Mouse (Mus musculus): Measurements from ENCODE around the gene Plcb1. TPM values are rescaled to one million over a fixed set of nuclear protein-coding genes. Genes with fewer than 3 reads are reported as not detected.

The Plcb1 gene
- polyA plus RNA-seq, 1 experiment from 2014 or later: 7.7 TPM

DNA sequence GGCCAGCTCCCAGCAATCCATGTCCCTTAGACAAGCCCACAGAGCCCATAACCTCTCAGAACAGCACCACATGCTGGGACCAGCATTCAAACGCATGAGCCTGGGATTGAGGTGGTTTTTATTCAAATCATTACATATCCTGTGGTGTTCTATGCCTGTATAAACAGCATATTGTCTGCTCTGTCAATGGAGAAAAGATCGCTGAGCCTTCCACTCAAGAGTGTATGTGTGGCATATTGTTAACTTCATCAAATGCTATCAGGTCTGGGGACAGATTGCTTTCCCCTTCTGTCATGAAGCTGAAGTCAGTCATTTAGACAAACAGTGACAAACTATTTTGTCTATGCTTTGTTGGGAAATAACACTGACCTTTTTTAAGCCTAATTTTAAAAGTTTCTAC lies 322.7 kb downstream of the Plcb1 start:
- Histone ChIP-seq H3K4me1 (replicated peaks; ENCODE audit: control insufficient read depth, insufficient read depth, low read length) (no peaks in the 10 kb centered on the region; the same call in 1 of the 2 replicates), H3K4me2 (replicated peaks; ENCODE audit: low read depth) (no peak overlapping the region), H3K9ac (ENCODE audit: low read depth, low read length) (no peak overlapping the region), H3K27me3 (replicated peaks; ENCODE audit: control insufficient read depth, insufficient read depth, low read length) (no peaks in the 10 kb centered on the region), H3K9me3 (ENCODE audit: control insufficient read depth) (no peaks in the 10 kb centered on the region), H3K27ac (ENCODE audit: low read depth, low read length) (no peak overlapping the region), H3K36me3 (ENCODE audit: control insufficient read depth, insufficient read depth) (no peaks in the 10 kb centered on the region), H3K4me3 (ENCODE audit: low read depth, low read length) (no peak overlapping the region)
- no peak for ATAC-seq
- TF ChIP-seq CTCF (IDR thresholded peaks at IDR 0.05; ENCODE audit: low read depth): no peak
- 69% methylated on average over 2 of the region's 2 CpGs for WGBS

DNA sequence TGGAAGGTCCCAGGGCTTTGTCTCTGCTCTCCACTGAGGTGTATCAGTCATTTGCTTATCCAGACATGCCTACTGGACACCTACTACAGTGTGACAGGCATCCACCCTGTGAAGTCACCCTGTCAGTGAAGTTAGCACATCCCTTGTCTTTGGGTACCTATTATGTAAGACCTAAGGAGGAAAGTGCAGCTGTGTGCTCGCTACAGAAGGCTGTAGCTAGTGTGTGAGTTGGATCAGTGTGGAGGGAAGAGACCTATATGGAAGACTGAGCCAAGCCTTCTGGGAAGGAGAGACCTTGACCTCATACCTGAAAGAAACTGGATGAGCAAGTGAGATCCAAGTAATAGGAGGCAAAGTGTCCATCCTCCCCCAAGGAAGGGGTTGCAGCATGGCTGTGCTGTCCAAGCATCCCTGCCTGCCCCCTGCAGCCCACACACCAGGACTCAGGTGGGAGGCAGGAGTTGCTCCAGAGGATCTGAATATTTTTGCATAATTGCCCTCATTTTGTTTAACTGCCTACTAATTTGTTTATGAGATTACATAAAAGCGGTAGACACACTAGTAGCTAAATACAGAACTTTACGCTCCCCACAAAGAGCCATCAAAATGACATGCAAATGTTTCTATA lies 328.7 kb downstream of the Plcb1 start:
- H3K36me3 ChIP-seq (ENCODE audit: control insufficient read depth, insufficient read depth): no peaks in the 10 kb centered on the region
- H3K4me2 ChIP-seq (replicated peaks; ENCODE audit: low read depth): no peak overlapping the region
- H3K9ac ChIP-seq (ENCODE audit: low read depth, low read length): no peak overlapping the region
- no peaks in the 10 kb centered on the region for H3K27me3 ChIP-seq (replicated peaks; ENCODE audit: control insufficient read depth, insufficient read depth, low read length)
- no peak overlapping the region for H3K4me3 ChIP-seq (ENCODE audit: low read depth, low read length)
- H3K4me1 ChIP-seq (replicated peaks; ENCODE audit: control insufficient read depth, insufficient read depth, low read length): no peaks in the 10 kb centered on the region; the same call in 1 of the 2 replicates
- no peak overlapping the region for H3K27ac ChIP-seq (ENCODE audit: low read depth, low read length)
- no peaks in the 10 kb centered on the region for H3K9me3 ChIP-seq (ENCODE audit: control insufficient read depth)
- TF ChIP-seq CTCF (IDR thresholded peaks at IDR 0.05; ENCODE audit: low read depth): no peak
- WGBS: 89% methylated on average over 3 of the region's 3 CpGs
- ATAC-seq: no peak

DNA sequence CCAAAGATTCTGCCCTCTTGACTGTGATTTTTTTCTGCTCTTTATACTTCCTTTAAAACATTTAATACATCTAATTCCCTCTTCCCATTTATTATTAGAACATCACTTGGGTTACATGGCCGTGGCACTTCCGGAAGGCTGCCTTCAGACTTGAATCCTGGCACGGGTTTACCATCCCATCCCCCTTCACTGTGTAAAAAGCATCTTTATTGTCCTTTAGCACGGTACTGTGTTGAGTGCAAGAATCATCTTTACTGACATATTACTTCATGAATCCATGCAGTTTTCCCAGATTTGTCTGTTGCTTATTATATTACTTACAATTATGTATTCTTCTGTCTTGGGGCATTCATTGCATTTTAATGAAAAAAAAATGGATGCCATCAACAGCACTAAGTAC lies 337.2 kb downstream of the Plcb1 start:
- no peaks in the 10 kb centered on the region for H3K9me3 ChIP-seq (ENCODE audit: control insufficient read depth)
- H3K4me2 ChIP-seq (replicated peaks; ENCODE audit: low read depth): no peak overlapping the region
- TF ChIP-seq CTCF (IDR thresholded peaks at IDR 0.05; ENCODE audit: low read depth): no peak
- no peak overlapping the region for H3K4me3 ChIP-seq (ENCODE audit: low read depth, low read length)
- no peaks in the 10 kb centered on the region for H3K27me3 ChIP-seq (replicated peaks; ENCODE audit: control insufficient read depth, insufficient read depth, low read length)
- no peak overlapping the region for H3K27ac ChIP-seq (ENCODE audit: low read depth, low read length)
- H3K36me3 ChIP-seq (ENCODE audit: control insufficient read depth, insufficient read depth): no peaks in the 10 kb centered on the region
- WGBS: 78% methylated on average over 4 of the region's 4 CpGs
- no peak for ATAC-seq
- H3K9ac ChIP-seq (ENCODE audit: low read depth, low read length): no peak overlapping the region
- no peaks in the 10 kb centered on the region for H3K4me1 ChIP-seq (replicated peaks; ENCODE audit: control insufficient read depth, insufficient read depth, low read length)

DNA sequence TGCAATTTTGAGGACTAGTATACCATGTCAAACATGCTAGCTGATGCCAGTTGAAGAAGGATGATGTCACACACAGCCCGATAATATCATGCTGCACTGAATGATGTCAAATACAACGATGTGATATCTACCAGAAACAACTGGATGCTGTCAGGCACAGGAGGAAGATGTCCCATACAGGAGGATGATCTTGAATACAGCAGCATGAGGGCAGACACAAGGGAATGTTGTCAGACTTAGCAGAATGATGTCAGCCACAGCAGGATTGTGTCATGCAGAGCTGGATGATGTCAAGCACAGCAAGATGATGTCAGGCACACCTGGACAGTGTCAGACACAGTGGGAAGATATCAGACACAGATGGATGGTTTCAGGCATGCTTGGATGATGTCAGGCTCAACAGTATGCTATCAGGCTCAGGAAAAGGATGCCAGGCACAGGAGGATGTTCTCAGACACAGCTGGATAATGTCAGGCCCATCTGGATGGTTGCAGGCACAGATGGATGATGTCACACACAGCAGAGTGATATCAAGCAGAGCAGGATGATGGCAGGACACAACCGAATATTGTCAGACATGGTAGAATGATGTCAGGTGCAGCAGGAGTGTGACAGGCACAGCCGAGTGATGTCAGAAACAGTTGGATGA lies 338.0 kb downstream of the Plcb1 start:
- Histone ChIP-seq H3K9ac (ENCODE audit: low read depth, low read length) (no peak overlapping the region), H3K4me1 (replicated peaks; ENCODE audit: control insufficient read depth, insufficient read depth, low read length) (no peaks in the 10 kb centered on the region), H3K36me3 (ENCODE audit: control insufficient read depth, insufficient read depth) (no peaks in the 10 kb centered on the region), H3K4me2 (replicated peaks; ENCODE audit: low read depth) (no peak overlapping the region), H3K27me3 (replicated peaks; ENCODE audit: control insufficient read depth, insufficient read depth, low read length) (no peaks in the 10 kb centered on the region), H3K4me3 (ENCODE audit: low read depth, low read length) (no peak overlapping the region), H3K27ac (ENCODE audit: low read depth, low read length) (no peak overlapping the region), H3K9me3 (ENCODE audit: control insufficient read depth) (no peaks in the 10 kb centered on the region)
- WGBS: 69% methylated on average over 4 of the region's 4 CpGs
- no peak for TF ChIP-seq CTCF (IDR thresholded peaks at IDR 0.05; ENCODE audit: low read depth)
- no peak for ATAC-seq

DNA sequence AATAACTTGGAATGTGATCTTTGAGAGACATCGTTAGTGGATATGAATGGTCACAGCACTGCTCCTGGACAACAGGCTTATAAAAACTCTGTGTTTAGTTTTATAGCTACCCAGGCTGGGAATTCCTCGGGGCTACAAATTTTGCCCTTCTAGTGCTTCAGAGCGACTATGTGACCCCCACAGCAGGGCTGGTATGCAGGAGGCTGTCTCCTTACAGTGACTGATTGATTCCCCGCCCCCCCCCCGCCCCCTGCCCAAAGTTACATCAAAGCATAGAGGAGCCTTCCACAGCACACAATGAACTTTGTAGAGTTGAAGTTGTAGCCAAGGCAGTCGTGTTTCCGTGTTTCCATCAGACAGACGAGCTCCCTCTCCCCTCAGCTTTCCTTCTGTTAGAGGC lies 354.7 kb downstream of the Plcb1 start:
- WGBS: 17% methylated on average over 8 of the region's 8 CpGs
- Histone ChIP-seq H3K27ac (ENCODE audit: low read depth, low read length) (no peak overlapping the region), H3K9ac (ENCODE audit: low read depth, low read length) (no peak overlapping the region), H3K4me1 (replicated peaks; ENCODE audit: control insufficient read depth, insufficient read depth, low read length) (no peaks in the 10 kb centered on the region), H3K36me3 (ENCODE audit: control insufficient read depth, insufficient read depth) (no peaks in the 10 kb centered on the region), H3K4me3 (ENCODE audit: low read depth, low read length) (no peak overlapping the region), H3K4me2 (replicated peaks; ENCODE audit: low read depth) (no peak overlapping the region), H3K9me3 (ENCODE audit: control insufficient read depth) (no peaks in the 10 kb centered on the region), H3K27me3 (replicated peaks; ENCODE audit: control insufficient read depth, insufficient read depth, low read length) (no peaks in the 10 kb centered on the region)
- ATAC-seq: no peak
- no peak for TF ChIP-seq CTCF (IDR thresholded peaks at IDR 0.05; ENCODE audit: low read depth)

DNA sequence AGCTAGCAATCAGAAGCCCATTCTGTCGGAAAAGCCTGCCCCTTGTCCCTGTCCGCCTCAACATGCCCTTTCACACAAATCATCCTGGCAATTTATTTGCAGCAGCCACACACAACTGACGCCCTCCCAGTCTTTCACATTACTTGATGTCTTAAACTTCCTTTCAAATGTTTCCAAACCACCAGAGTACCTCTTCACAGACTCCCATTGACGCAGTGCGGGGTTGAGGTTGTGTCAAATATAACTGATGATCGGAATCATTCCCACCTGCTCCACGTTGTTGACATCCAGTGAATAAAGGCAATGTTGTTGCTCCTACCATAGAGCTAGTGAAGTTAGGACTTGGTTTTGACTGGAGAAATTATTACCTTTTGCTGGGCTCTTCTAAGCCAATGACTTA lies 366.4 kb downstream of the Plcb1 start:
- TF ChIP-seq CTCF (IDR thresholded peaks at IDR 0.05; ENCODE audit: low read depth): no peak
- H3K9me3 ChIP-seq (ENCODE audit: control insufficient read depth): no peaks in the 10 kb centered on the region
- H3K9ac ChIP-seq (ENCODE audit: low read depth, low read length): no peak overlapping the region
- H3K4me2 ChIP-seq (replicated peaks; ENCODE audit: low read depth): no peak overlapping the region
- WGBS: 69% methylated on average over 7 of the region's 7 CpGs
- no peak overlapping the region for H3K4me3 ChIP-seq (ENCODE audit: low read depth, low read length)
- no peaks in the 10 kb centered on the region for H3K27me3 ChIP-seq (replicated peaks; ENCODE audit: control insufficient read depth, insufficient read depth, low read length)
- H3K4me1 ChIP-seq (replicated peaks; ENCODE audit: control insufficient read depth, insufficient read depth, low read length): no peaks in the 10 kb centered on the region
- no peak overlapping the region for H3K27ac ChIP-seq (ENCODE audit: low read depth, low read length)
- no peak for ATAC-seq
- H3K36me3 ChIP-seq (ENCODE audit: control insufficient read depth, insufficient read depth): no peaks in the 10 kb centered on the region
